Mouse (Mus musculus) kidney, embryonic 15.5 days (tissue): ENCODE results near the gene Cep170b. TPM values are rescaled to one million over a fixed set of nuclear protein-coding genes. Genes with fewer than 3 reads are reported as not detected.
A peak's percentile ranks its signal among the peaks of the same experiment; 100 is the strongest.

Experiments
- ATAC-seq: fragments of 200-750 bp; cut with Nextera tagmentation; replicated peaks from 2 replicates; pipeline ENCODE4 v1.8.0; 2017; ENCODE audit warnings: moderate TSS enrichment; ENCODE audit not compliant: low FRiP score
- H3K27ac ChIP-seq: fragments of 300-500 bp; sonication (generic); 2 replicates; pipeline ENCODE4 v1.5.1; 2015; ENCODE audit warnings: mild to moderate bottlenecking, inconsistent platforms
- H3K27me3 ChIP-seq: fragments of 300-500 bp; sonication (generic); 2 replicates; pipeline ENCODE4 v1.6.1; 2015; ENCODE audit warnings: inconsistent platforms
- H3K36me3 ChIP-seq: fragments of 300-500 bp; sonication (generic); 2 replicates; pipeline ENCODE4 v1.6.1; 2015; ENCODE audit warnings: inconsistent platforms
- H3K4me1 ChIP-seq: fragments of 300-500 bp; sonication (generic); 2 replicates; pipeline ENCODE4 v1.6.1; 2015; ENCODE audit warnings: inconsistent platforms
- H3K4me2 ChIP-seq: fragments of 300-500 bp; sonication (generic); 2 replicates; pipeline ENCODE4 v1.6.1; 2015; ENCODE audit warnings: moderate library complexity, mild to moderate bottlenecking, inconsistent platforms
- H3K4me3 ChIP-seq: fragments of 300-500 bp; sonication (generic); replicated peaks from 2 replicates; pipeline ENCODE4 v1.5.1; 2015; ENCODE audit warnings: mild to moderate bottlenecking, inconsistent platforms
- H3K9ac ChIP-seq: fragments of 300-500 bp; sonication (generic); 2 replicates; pipeline ENCODE4 v1.6.1; 2015; ENCODE audit warnings: mild to moderate bottlenecking, inconsistent platforms
- H3K9me3 ChIP-seq: fragments of 300-500 bp; sonication (generic); replicated peaks from 2 replicates; pipeline ENCODE4 v1.6.1; 2016; ENCODE audit warnings: inconsistent platforms
- WGBS: fragments of 180-500 bp; shearing (Covaris S2); methylation state at CpG from one replicate; pipeline ENCODE4 v1.1.7; 2015; ENCODE audit warnings: mixed read lengths; 5-methylcytosine and 5-hydroxymethylcytosine counted together
- microRNA-seq: library from miRNA; unstranded; fragments of <30 nt; microRNA quantifications from one replicate; pipeline ENCODE4, GENCODE M21; 2016
- polyA plus RNA-seq: library from polyadenylated mRNA; unstranded; fragments of >200 nt; fragmentation: Nextera tagmentation; extraction: Ambion mirVana; gene quantifications from 2 replicates; pipeline ENCODE4 v1.2.1, GENCODE M21; 2015

Cep170b gene
- polyA plus RNA-seq, 1 experiment from 2014 or later, result 15.8 TPM

- Histone ChIP-seq H3K4me3 (no peak overlapping the region), H3K9ac (no peak overlapping the region), H3K27me3 (no peaks in the 10 kb centered on the region), H3K27ac (no peak overlapping the region), H3K4me2 (no peak overlapping the region), H3K4me1 (no peaks in the 10 kb centered on the region), H3K9me3 (0 out of 2 replicates have a peak, but pooled peaks cover 3% of the 10 kb centered on the region), H3K36me3 (no peaks in the 10 kb centered on the region)
- WGBS, result 91% methylated on average over 14 of the region's 14 CpGs
- ATAC-seq, result no peak
These were observed 52.1 kb downstream of the Cep170b start for GRCm38 (mm10) chr12:112772306-112772705.

- Histone ChIP-seq H3K9me3 (0 out of 2 replicates have a peak, but pooled peaks cover 3% of the 10 kb centered on the region), H3K4me2 (no peak overlapping the region), H3K36me3 (no peaks in the 10 kb centered on the region), H3K9ac (no peak overlapping the region), H3K4me1 (no peaks in the 10 kb centered on the region), H3K4me3 (no peak overlapping the region), H3K27ac (no peak overlapping the region), H3K27me3 (no peaks in the 10 kb centered on the region)
- ATAC-seq, result no peak
- WGBS, result 50% methylated on average over 9 of the region's 9 CpGs
These were observed 53.1 kb downstream of the Cep170b start for GRCm38 (mm10) chr12:112773366-112773765.

DNA sequence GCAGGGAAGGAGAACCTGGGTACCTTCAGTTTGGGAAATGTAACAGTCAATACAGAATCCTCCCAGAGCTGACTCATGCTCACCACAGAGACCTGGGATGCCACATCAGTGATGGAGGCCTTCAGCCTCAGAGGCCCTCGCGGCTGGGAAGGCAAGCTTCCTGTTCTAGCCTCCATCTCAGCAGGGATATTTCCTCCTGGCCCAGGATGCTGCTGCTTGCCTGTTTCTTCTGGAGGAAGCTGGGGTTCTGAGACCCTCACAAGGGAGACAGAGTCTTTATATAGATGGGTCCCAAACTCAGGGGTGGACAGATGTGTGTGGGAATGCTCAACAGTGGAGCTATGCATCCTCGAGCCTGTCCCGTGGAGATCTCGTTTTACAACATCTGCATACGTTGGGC, 53.8 kb downstream of the Cep170b start:
- Histone ChIP-seq H3K4me2 (no peak overlapping the region), H3K4me3 (no peak overlapping the region), H3K4me1 (no peaks in the 10 kb centered on the region), H3K9me3 (0 out of 2 replicates have a peak, but pooled peaks cover 3% of the 10 kb centered on the region), H3K36me3 (no peaks in the 10 kb centered on the region), H3K27me3 (no peaks in the 10 kb centered on the region), H3K27ac (no peak overlapping the region), H3K9ac (no peak overlapping the region)
- ATAC-seq, result no peak
- WGBS, result 75% methylated on average over 6 of the region's 6 CpGs

DNA sequence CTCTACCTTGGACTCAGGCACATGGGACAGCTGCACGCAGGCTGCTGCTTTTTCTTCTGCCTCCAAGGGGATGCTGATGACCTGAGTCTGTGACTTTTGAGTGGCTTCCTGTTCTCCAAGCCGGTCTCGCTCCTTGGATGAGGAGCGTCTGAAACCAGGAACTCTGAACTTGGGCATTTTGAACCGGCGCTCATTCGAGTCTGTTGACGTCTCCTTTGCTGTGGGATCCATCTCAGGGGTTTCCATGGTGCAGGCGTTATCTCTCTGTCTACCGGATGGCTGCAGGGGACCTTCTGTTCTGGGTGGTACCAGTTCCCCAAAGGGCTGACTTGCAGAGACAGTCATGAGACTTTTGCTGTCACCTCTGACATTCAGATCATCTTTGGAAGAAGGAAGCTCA, 54.2 kb downstream of the Cep170b start:
- WGBS, result 90% methylated on average over 10 of the region's 10 CpGs
- Histone ChIP-seq H3K27me3 (no peaks in the 10 kb centered on the region), H3K4me1 (no peaks in the 10 kb centered on the region), H3K9me3 (0 out of 2 replicates have a peak, but pooled peaks cover 3% of the 10 kb centered on the region), H3K4me3 (no peak overlapping the region), H3K4me2 (no peak overlapping the region), H3K9ac (no peak overlapping the region), H3K27ac (no peak overlapping the region), H3K36me3 (no peaks in the 10 kb centered on the region)
- ATAC-seq, result no peak

GRCm38 (mm10) chr12:112791026-112791425, 70.8 kb downstream of the Cep170b start:
- no peak for ATAC-seq
- Histone ChIP-seq H3K36me3 (no peaks in the 10 kb centered on the region), H3K9ac (no peak overlapping the region), H3K4me2 (no peak overlapping the region), H3K4me1 (peaks cover 22% of the 10 kb centered on the region), H3K9me3 (no peaks in the 10 kb centered on the region), H3K4me3 (no peak overlapping the region), H3K27me3 (no peaks in the 10 kb centered on the region), H3K27ac (no peak overlapping the region)
- WGBS, result 58% methylated on average over 8 of the region's 8 CpGs

DNA sequence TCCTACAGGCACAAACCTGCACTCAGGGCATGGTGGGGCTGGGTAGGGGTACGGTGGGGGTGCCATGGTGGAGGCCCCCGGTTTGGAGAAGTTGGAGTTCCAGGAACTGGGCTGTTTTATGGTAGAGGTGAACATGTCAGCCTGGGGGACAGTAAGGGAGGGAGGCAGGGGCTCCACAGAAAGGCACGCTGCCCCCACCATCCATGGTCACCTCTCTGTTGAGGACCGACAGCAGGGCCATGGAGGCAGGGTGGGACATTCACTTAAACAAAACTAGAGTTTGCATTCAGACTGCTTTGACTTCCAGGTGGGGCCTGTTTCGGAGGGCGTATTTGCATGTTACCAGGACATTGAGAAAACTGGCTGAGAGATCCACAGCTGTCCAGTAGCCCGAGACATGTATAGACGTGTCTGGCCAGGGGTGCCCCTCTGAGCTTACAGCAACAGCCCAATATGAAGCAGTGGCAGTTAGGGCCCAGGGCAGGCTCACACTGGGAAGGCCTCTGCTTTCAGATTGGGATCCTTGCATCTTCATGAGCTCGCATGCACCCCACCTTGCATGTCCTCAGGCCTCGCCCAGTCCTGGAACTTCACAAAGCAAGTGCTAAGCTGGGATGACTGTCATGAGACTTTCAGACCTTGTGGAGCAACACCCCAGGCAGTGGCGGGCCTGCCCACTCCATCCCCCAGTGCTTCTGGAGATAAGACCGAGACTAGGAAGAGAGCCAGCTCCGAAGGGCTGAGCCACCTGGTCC, 73.5 kb downstream of the Cep170b start:
- Histone ChIP-seq H3K27me3 (peaks cover 8% of the 10 kb centered on the region; the same call in 1 of the 2 replicates), H3K27ac (0 out of 2 replicates have a peak overlapping the region, but pooled peaks have one; percentile 27), H3K9me3 (no peaks in the 10 kb centered on the region), H3K9ac (no peak overlapping the region), H3K36me3 (no peaks in the 10 kb centered on the region), H3K4me3 (no peak overlapping the region), H3K4me1 (peaks cover 41% of the 10 kb centered on the region), H3K4me2 (no peak overlapping the region)
- 75% methylated on average over 13 of the region's 13 CpGs for WGBS
- ATAC-seq, result no peak

- Histone ChIP-seq H3K27ac (0 out of 2 replicates have a peak overlapping the region, but pooled peaks have one; percentile 27), H3K27me3 (peaks cover 14% of the 10 kb centered on the region; the same call in 1 of the 2 replicates), H3K9me3 (no peaks in the 10 kb centered on the region), H3K36me3 (no peaks in the 10 kb centered on the region), H3K4me1 (peaks cover 43% of the 10 kb centered on the region), H3K4me3 (no peak overlapping the region), H3K9ac (no peak overlapping the region), H3K4me2 (no peak overlapping the region)
- no peak for ATAC-seq
- 25% methylated on average over 7 of the region's 7 CpGs for WGBS
These were observed 74.1 kb downstream of the Cep170b start for GRCm38 (mm10) chr12:112794356-112794816.

DNA sequence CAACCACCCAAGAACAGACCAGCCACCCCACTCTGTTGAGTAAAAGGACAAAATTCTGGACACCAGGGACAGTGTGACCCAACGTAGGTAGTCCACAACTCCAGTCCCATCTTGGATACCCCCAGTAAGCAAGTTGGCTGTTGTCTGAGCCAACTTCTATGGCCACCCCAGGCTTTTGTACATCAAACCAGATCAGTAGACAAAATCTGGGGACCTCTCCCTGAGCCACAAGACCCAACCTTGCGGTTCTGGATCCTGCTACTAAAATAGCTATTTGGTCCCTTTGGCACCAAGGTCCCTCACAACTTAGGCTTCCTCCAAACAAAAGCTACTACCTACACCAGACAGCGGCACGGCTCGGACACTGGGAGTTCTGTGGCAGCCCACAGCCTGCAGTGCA, 74.7 kb downstream of the Cep170b start:
- 91% methylated on average over 5 of the region's 5 CpGs for WGBS
- Histone ChIP-seq H3K4me2 (no peak overlapping the region), H3K4me3 (no peak overlapping the region), H3K4me1 (peaks cover 43% of the 10 kb centered on the region), H3K27me3 (peaks cover 19% of the 10 kb centered on the region; the same call in 1 of the 2 replicates), H3K9ac (no peak overlapping the region), H3K9me3 (no peaks in the 10 kb centered on the region), H3K36me3 (no peaks in the 10 kb centered on the region), H3K27ac (no peak overlapping the region)
- no peak for ATAC-seq

DNA sequence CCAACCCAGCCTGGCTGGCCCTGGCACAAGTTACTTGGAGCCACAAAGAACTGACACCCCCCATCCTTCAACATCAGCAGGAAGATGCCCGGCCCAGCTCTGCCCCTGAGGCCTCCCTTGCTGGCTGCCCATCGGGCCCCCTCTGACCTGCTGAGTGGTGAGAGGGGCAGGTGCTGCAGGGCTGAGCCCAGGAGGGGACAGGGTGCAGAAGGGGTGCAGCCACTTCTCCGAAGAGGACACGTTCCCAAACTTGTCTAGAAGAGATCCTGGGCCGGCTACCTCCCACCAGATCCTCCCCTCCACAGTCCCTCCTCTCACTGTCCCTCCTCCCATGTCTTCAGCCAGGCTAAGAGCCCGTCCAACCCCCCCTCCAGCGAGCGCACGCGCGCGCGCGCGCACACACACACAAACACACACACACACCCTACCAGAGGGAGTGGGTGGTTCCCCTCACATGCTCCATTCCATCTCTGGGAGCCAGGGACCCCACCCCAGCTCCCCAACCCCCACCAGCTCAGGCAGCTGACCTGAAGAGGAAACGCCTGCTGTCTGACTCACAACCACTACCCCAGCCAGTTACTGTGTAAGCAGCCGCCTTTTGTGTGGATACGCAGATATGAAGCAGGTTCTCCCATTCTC, 75.3 kb downstream of the Cep170b start:
- peak overlapping the region; percentile 21; the same call in 1 of the 2 replicates for H3K4me2 ChIP-seq
- no peaks in the 10 kb centered on the region for H3K36me3 ChIP-seq
- H3K9ac ChIP-seq, result no peak overlapping the region
- WGBS, result 59% methylated on average over 18 of the region's 18 CpGs
- peaks cover 48% of the 10 kb centered on the region for H3K4me1 ChIP-seq
- no peak overlapping the region for H3K4me3 ChIP-seq
- no peaks in the 10 kb centered on the region for H3K9me3 ChIP-seq
- peaks cover 24% of the 10 kb centered on the region for H3K27me3 ChIP-seq
- ATAC-seq, result no peak
- H3K27ac ChIP-seq, result no peak overlapping the region

Small RNA genes within 50 kb of the gene (microRNA-seq; reads per million reads assigned to microRNA genes)
- not detected for gene Mir6940

Other genes starting within 250 kb of the Cep170b start
- 0.22 and 0.44 TPM in 2 replicates for gene A530016L24Rik, start 231.0 kb upstream of the Cep170b start, polyA plus RNA-seq
- 0.66 and 0.92 TPM in 2 replicates for gene Tmem179, start 203.7 kb upstream of the Cep170b start, polyA plus RNA-seq
- 3.8 and 4.8 TPM in 2 replicates for gene Inf2, start 131.7 kb upstream of the Cep170b start, polyA plus RNA-seq
- 11.6 and 12.4 TPM in 2 replicates for gene Adssl1, start 100.4 kb upstream of the Cep170b start, polyA plus RNA-seq
- 255 and 266 TPM in 2 replicates for gene Siva1, start 75.8 kb upstream of the Cep170b start, polyA plus RNA-seq
- gene Akt1, start 45.6 kb upstream of the Cep170b start, polyA plus RNA-seq, result 53.7 and 56.7 TPM in 2 replicates
- gene Zbtb42, start 41.6 kb upstream of the Cep170b start, polyA plus RNA-seq, result 4.0 and 4.6 TPM in 2 replicates
- gene Pld4, start 40.2 kb downstream of the Cep170b start, polyA plus RNA-seq, result 7.9 and 10.4 TPM in 2 replicates
- 1.0 and 1.8 TPM in 2 replicates for gene Ahnak2, start 82.2 kb downstream of the Cep170b start, polyA plus RNA-seq
- 11.2 and 11.9 TPM in 2 replicates for gene Clba1, start 88.5 kb downstream of the Cep170b start, polyA plus RNA-seq
- gene Cdca4, start 109.0 kb downstream of the Cep170b start, polyA plus RNA-seq, result 113 and 122 TPM in 2 replicates
- 0.12 and 0.14 TPM in 2 replicates for gene Gpr132, start 147.8 kb downstream of the Cep170b start, polyA plus RNA-seq
- 3.0 and 3.5 TPM in 2 replicates for gene Jag2, start 209.3 kb downstream of the Cep170b start, polyA plus RNA-seq
- 87.5 and 88.5 TPM in 2 replicates for gene Nudt14, start 221.7 kb downstream of the Cep170b start, polyA plus RNA-seq